Mouse (Mus musculus) neutrophil, adult 59 days (primary cell): ENCODE data around the gene Snx19. TPM values are rescaled to one million over a fixed set of nuclear protein-coding genes. Genes with fewer than 3 reads are reported as not detected.

Experiments used
- total RNA-seq, 2 experiments: library from RNA; stranded (reverse); gene quantifications; 1 replicate in 1 of 2; 2 replicates in 1 of 2; pipeline ENCODE4 v1.2.4; 2023

The Snx19 gene
- 10 to 100 TPM; 12.0 to 12.3 TPM for total RNA-seq

DNA sequence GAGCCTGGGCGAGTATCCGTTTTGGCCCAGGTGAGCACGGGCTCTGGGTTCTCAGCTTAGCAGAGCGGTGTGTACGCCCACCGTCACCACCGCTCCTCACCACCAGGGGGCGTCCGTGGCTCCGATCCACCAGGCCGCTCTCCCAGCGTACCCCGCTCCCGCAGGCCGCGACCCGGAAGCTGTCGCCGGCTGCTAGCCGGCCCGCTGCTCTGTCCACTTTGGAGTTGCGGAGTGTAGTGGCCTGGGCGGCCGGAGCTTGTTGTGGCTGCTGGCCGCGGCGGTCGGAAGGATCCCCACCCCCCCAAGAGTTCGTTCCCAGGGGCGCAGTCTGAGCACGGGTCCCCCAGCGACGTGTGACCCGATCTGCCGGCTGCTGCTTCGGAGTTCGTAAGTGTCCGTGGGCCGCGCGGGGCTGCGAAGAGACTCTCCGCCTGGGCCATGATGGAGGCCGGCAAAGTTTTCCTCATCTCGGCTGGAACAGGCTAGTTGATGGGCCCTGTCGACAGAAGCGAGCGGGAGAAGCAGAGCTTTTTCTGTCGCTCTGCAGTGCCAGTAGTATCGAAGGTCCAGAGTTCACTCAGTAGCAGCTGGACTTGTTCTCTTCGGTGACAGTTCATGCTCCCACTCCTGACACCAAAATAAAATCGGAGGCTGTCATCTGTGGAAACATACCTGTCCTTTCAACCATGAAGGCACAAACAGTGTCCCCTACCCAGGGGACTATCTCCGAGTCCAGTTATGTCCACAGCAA lies at the start of gene Snx19:
Snx19 (plus strand) TSS at position 227 of the 751 bp plus-strand sequence.

